Mouse (Mus musculus) adrenal gland (tissue): Measurements from ENCODE around the gene Pld3.

Experiments used
- intact Hi-C: fragments of 180-260 bp; cut with DNase I; formaldehyde crosslinking; loops from one replicate; pipeline ENCODE4 v1.15.1; 2025

Gene Pld3

DNA sequence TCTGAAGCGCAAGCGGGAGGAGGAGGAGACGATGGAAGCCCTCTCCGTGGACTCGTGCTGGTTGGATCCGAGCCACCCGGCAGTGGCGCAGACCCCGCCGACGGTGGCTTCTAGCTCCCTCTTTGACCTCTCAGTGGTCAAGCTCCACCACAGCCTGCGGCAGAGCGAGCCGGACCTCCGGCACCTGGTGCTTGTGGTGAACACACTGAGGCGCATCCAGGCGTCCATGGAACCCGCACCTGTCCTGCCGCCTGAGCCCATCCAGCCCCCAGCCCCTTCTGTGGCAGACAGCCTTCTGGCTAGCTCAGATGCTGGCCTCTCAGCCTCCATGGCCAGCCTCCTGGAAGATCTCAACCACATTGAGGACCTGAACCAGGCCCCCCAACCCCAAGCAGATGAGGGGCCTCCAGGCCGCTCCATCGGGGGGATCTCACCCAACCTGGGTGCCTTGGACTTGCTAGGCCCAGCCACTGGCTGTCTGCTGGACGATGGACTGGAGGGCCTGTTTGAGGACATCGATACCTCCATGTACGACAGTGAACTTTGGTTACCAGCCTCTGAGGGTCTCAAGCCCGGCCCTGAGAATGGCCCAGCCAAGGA, 63.6 kb downstream of the Pld3 start:
- intact Hi-C loops = no loop called here

GRCm38 (mm10) chr7:27487740-27488268, 65.2 kb downstream of the Pld3 start:
- intact Hi-C loops = no loop called here

GRCm38 (mm10) chr7:27486770-27487697, 66.0 kb downstream of the Pld3 start, which contains the start of gene Sertad1:
Sertad1 (plus strand) TSS chr7:27486910.
- intact Hi-C loops = no loop called here

DNA sequence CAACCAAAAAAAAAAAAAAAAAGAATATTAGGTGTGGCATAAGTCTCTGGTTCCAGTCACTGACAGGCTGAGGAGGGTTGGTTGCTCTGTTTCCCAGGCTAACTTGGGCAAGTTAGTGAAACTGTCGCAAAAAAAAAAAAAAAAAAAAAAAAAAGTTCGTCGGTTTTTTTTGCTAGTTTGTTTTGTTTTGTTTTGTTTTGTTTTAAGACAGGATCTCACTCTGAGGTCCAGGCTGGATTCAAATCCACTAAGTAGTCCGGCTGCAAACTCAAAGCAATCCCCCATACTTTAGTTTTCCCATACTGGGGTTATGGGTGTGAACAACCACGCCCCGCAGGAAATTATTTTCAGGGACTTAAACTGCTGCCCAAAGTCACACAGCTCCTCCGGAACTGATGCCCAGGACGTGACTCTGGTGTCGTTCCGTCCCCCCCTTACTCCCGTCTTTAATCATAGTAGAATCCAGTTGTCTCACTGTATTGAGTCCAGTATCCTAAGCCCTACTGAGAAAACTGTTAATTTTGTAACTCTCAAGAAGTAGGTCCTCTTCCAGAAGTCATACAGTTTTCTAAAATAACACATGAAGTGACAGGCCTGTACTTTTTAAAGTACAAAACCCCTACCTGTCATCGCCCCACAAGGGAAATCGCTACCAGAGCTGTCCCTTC, 66.8 kb downstream of the Pld3 start:
- intact Hi-C loops = no loop called here

DNA sequence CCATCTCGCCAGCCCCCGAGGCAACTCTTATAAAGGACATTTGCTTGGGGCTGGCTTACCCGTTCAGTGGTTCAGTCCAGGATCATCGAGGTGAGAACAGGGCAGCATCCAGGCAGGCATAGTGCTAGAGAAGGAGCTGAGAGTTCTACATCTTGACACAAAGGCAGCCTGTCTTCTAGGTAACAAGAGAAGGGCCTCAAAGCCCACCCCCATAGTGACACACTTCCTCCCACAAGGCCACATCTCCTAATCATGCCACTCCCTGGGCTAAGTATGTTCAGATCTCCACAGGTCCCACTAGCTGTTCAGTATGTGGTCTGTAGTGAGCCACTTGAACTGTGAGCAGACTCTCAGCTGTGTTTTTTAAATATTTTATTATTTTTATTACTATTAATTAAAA, 69.2 kb downstream of the Pld3 start:
- intact Hi-C loops = no loop called here
